Mouse (Mus musculus) bone marrow macrophage, adult 2 months (primary cell): ENCODE data around the gene Ror1. TPM values are rescaled to one million over a fixed set of nuclear protein-coding genes. Genes with fewer than 3 reads are reported as not detected.

Source experiments
- H3K27ac ChIP-seq: 2 replicates; pipeline ENCODE4 v1.5.1; 2012; ENCODE audit warnings: low read depth, low read length; ENCODE audit not compliant: insufficient read depth
- H3K4me1 ChIP-seq: 2 replicates; pipeline ENCODE4 v1.6.1; 2012; ENCODE audit warnings: low read length; ENCODE audit not compliant: control insufficient read depth, insufficient read depth
- H3K4me3 ChIP-seq: 2 replicates; pipeline ENCODE4 v1.5.1; 2012; ENCODE audit warnings: mild to moderate bottlenecking, low read length, moderate library complexity; ENCODE audit not compliant: insufficient read depth
- CTCF ChIP-seq: IDR thresholded peaks from 2 replicates; pipeline ENCODE4 v1.5.1; 2012; ENCODE audit warnings: low read depth, mild to moderate bottlenecking, low read length, moderate library complexity
- POLR2A ChIP-seq: IDR thresholded peaks from 2 replicates; pipeline ENCODE4 v1.6.1; 2012; ENCODE audit warnings: mild to moderate bottlenecking, low read depth, low read length, borderline replicate concordance
- polyA plus RNA-seq: library from polyadenylated mRNA; stranded (reverse); fragments of >200 nt; gene quantifications from 2 replicates; pipeline ENCODE4 v1.2.4, GENCODE M21; 2012; ENCODE audit not compliant: missing spikeins, insufficient read depth, insufficient read length

The Ror1 gene
- polyA plus RNA-seq, 1 experiment = not detected

GRCm38 (mm10) chr4:100128026-100128922, 32.7 kb downstream of the Ror1 start:
- Histone ChIP-seq H3K4me1 (no peaks in the 10 kb centered on the region), H3K4me3 (no peak overlapping the region), H3K27ac (no peak overlapping the region)
- TF ChIP-seq POLR2A (no peak), CTCF (no peak)

- no peaks in the 10 kb centered on the region for H3K4me1 ChIP-seq
- H3K4me3 ChIP-seq = no peak overlapping the region
- TF ChIP-seq POLR2A = no peak
- TF ChIP-seq CTCF = no peak
- no peak overlapping the region for H3K27ac ChIP-seq
These were observed 33.6 kb downstream of the Ror1 start for GRCm38 (mm10) chr4:100129201-100129600.

GRCm38 (mm10) chr4:100130771-100131475, 35.3 kb downstream of the Ror1 start:
- no peak overlapping the region for H3K4me3 ChIP-seq
- H3K4me1 ChIP-seq = no peaks in the 10 kb centered on the region
- no peak overlapping the region for H3K27ac ChIP-seq
- TF ChIP-seq CTCF (no peak), POLR2A (no peak)

- Histone ChIP-seq H3K4me3 (no peak overlapping the region), H3K4me1 (no peaks in the 10 kb centered on the region), H3K27ac (no peak overlapping the region)
- TF ChIP-seq CTCF = no peak
- no peak for TF ChIP-seq POLR2A
These were observed 35.9 kb downstream of the Ror1 start for GRCm38 (mm10) chr4:100131488-100131887.

GRCm38 (mm10) chr4:100132261-100132660, 36.7 kb downstream of the Ror1 start:
- Histone ChIP-seq H3K27ac (no peak overlapping the region), H3K4me3 (no peak overlapping the region), H3K4me1 (no peaks in the 10 kb centered on the region)
- no peak for TF ChIP-seq CTCF
- TF ChIP-seq POLR2A = no peak

GRCm38 (mm10) chr4:100136046-100136445, 40.5 kb downstream of the Ror1 start:
- TF ChIP-seq CTCF (no peak), POLR2A (no peak)
- no peaks in the 10 kb centered on the region for H3K4me1 ChIP-seq

DNA sequence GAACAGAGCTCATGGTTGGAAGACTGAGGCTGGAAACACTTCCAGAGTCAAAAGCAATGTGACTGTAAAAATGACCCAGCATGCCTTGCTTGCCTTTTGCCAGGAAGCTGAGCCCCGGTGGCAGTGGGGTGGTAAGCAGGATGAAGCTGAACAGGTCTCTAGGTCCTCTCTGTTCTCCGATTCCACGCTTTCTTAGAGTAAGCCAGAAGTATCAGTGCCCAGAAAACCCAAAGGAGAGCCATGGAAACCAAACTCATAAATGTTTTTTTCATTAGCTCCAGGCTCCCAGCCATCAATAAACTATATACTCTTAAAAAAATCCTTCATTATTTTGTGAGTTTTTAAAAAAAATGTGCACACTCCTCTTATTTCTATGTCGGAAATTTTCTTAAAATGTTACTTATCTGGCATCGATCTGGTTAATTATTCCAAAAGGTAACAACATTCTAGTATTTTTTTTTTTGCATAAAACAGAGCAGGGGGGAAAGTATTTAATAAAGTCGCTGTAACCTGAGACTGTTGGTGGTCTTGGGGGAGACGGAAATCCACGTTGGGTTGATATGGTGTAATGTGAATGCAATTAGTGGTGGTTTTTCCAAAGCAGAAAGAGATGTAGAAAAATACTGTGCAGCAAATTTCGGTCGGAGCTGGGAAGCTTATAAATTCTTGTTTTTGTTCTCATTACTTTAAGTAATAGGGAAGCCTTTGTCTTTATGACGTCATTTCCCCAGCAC, 41.7 kb downstream of the Ror1 start:
- H3K27ac ChIP-seq = no peak overlapping the region
- H3K4me1 ChIP-seq = no peaks in the 10 kb centered on the region
- TF ChIP-seq CTCF = no peak
- TF ChIP-seq POLR2A = no peak
- no peak overlapping the region for H3K4me3 ChIP-seq

More at GRCm38 (mm10) chr4:100136046-100136445, 40.5 kb downstream of the Ror1 start:
- no peak overlapping the region for H3K4me3 ChIP-seq
- H3K27ac ChIP-seq = no peak overlapping the region

DNA sequence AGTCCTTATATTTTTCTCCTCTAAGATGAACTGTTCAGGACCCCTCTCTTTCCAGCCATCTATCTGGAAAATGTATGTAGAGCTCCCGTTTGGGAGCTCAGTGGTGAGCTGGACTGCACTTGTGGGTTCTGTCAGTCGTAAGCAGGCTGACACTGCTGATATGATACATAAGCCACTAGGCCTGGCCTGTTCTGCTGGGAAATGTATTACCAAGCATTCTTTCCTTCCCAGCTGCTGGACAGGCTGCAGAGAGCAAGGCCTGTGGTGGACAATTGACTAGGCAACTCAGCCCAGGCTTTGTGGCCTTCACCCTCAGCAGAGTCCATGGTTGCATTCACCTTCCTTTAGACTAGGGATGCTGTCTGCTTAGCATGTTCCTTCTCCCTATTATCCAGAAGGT, 46.0 kb downstream of the Ror1 start:
- H3K27ac ChIP-seq = no peak overlapping the region
- no peaks in the 10 kb centered on the region for H3K4me1 ChIP-seq
- H3K4me3 ChIP-seq = no peak overlapping the region
- no peak for TF ChIP-seq CTCF
- no peak for TF ChIP-seq POLR2A

GRCm38 (mm10) chr4:100144744-100145143, 49.2 kb downstream of the Ror1 start:
- Histone ChIP-seq H3K27ac (no peak overlapping the region), H3K4me3 (no peak overlapping the region), H3K4me1 (no peaks in the 10 kb centered on the region)
- TF ChIP-seq CTCF = no peak
- no peak for TF ChIP-seq POLR2A
